Mouse (Mus musculus): ENCODE data around the gene Pebp1. TPM values are rescaled to one million over a fixed set of nuclear protein-coding genes. Genes with fewer than 3 reads are reported as not detected.
A peak's percentile ranks its signal among the peaks of the same experiment; 100 is the strongest.
"Not testable (repeated sequence)": the region's sequence is repeated elsewhere in the genome, so short reads cannot be mapped to it uniquely, and the experiment has no call there.

Gene Pebp1
- polyA plus RNA-seq, 1 experiment from 2014 or later, result 289 TPM

DNA sequence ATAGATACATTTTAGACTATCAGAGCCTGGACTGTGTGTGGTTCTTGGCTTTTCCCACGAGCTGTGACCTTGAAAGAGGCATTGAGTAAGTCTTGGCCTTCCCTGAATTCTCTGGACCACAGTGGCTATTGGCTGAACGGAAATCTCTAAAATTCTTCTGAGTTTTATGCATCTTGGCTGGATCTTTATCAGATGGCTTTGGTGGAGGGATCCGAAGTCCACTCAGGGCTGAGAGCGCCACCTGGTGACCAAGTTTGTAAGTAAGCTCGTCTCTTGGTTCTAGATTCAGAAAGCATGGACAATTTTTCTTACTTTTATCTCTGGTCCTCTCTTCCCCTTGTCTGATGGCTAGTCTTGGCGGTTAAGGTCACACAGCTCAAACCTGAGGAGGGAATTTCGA, 17.5 kb upstream of the Pebp1 start:
- H3K9me3 ChIP-seq (ENCODE audit: low read length), result no peaks in the 10 kb centered on the region
- H3K27me3 ChIP-seq (replicated peaks; ENCODE audit: insufficient read depth, low read length), result no peaks in the 10 kb centered on the region
- DNase-seq (ENCODE audit: low spot score) (peak; percentile 83), ATAC-seq (peak; percentile 59)
- H3K36me3 ChIP-seq (ENCODE audit: insufficient read depth, low read length), result no peaks in the 10 kb centered on the region
- 51% methylated on average over 7 of the region's 7 CpGs for WGBS
- H3K4me1 ChIP-seq (ENCODE audit: insufficient read depth, low read depth, low read length), result no peaks in the 10 kb centered on the region
- no peak overlapping the region for H3K4me3 ChIP-seq (ENCODE audit: low read depth, low read length)
- H3K9ac ChIP-seq (replicated peaks; ENCODE audit: low read depth), result no peak overlapping the region
- TF ChIP-seq EP300 (IDR thresholded peaks at IDR 0.05) (no peak), CTCF (IDR thresholded peaks at IDR 0.05) (peak; percentile 75)
- H3K4me2 ChIP-seq (replicated peaks; ENCODE audit: low read depth, low read length), result no peak overlapping the region
- H3K27ac ChIP-seq (ENCODE audit: low read length), result no peak overlapping the region

DNA sequence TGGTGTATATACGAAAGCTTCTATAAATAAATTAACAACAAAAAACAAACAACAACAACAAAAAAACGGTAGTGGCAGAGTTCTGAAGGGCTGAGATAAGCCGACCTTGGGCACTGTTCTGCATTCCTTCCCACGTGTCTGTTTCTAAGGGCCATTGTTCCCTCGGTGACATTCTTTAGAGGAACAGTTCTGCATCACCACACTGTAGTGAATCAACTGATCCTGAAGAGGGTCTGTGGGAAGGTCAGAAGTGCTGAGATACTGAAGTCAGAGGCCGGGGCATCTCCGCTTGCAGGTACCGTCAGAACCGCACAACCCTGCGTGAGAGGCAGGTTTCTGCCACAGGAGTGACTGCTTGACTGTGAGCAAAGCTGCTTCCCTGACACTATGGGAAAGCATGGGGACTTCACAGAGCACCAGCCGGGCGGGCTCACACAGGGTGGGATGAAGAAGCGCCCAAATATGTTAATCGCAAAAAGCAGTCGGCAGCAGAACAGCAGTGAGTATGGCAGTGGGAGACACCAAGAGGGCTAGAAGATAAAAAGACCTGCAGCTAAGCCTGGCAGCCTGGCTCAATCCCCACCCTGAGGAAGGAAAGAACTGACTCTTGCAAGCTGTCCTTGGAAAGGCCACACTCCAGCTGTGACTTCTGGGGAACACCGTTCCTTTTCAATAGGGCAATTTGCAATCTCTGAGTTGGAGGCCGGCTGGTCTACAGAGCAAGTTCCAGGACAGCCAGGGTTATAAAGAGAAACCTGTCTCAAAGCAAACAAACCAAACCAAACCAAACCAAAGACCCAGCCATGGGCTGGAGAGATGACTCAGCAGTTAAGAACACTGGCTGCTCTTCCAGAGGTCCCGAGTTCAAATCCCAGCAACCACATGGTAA, 16.5 kb upstream of the Pebp1 start:
- no peak for DNase-seq (ENCODE audit: low spot score)
- no peak overlapping the region for H3K4me3 ChIP-seq (ENCODE audit: low read depth, low read length)
- no peak overlapping the region for H3K9ac ChIP-seq (replicated peaks; ENCODE audit: low read depth)
- TF ChIP-seq EP300 (IDR thresholded peaks at IDR 0.05), result no peak
- no peak for TF ChIP-seq CTCF (IDR thresholded peaks at IDR 0.05)
- no peak overlapping the region for H3K27ac ChIP-seq (ENCODE audit: low read length)
- H3K27me3 ChIP-seq (replicated peaks; ENCODE audit: insufficient read depth, low read length), result no peaks in the 10 kb centered on the region
- ATAC-seq, result 0 out of 2 replicates have a peak, but pooled peaks have one; percentile 28
- 49% methylated on average over 18 of the region's 18 CpGs for WGBS
- no peak overlapping the region for H3K4me2 ChIP-seq (replicated peaks; ENCODE audit: low read depth, low read length)
- no peaks in the 10 kb centered on the region for H3K36me3 ChIP-seq (ENCODE audit: insufficient read depth, low read length)
- H3K9me3 ChIP-seq (ENCODE audit: low read length), result no peaks in the 10 kb centered on the region
- no peaks in the 10 kb centered on the region for H3K4me1 ChIP-seq (ENCODE audit: insufficient read depth, low read depth, low read length)

DNA sequence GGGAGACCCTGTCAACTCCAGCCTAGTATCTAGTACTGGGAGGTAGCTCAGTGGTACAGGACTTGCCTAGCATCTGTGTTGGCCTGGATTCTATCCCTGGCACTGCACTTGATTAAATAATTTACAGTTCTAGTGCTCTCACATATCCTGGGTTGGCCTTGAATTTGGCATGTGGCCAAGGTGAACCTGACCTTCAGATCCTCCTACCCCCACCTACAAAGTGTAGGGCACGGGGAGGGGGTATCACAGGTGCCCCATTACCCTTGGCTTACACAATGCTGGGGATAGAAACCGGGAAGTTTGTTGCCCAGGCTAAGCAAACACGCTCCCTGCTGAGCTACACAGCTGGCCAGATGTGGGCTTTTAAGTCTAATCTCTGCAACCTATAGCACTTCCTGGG, 15.5 kb upstream of the Pebp1 start:
- ATAC-seq (0 out of 2 replicates have a peak, but pooled peaks have one; percentile 16), DNase-seq (ENCODE audit: low spot score) (no peak)
- Histone ChIP-seq H3K9ac (replicated peaks; ENCODE audit: low read depth) (no peak overlapping the region), H3K36me3 (ENCODE audit: insufficient read depth, low read length) (no peaks in the 10 kb centered on the region), H3K4me3 (ENCODE audit: low read depth, low read length) (no peak overlapping the region), H3K27ac (ENCODE audit: low read length) (no peak overlapping the region), H3K4me1 (ENCODE audit: insufficient read depth, low read depth, low read length) (no peaks in the 10 kb centered on the region), H3K27me3 (replicated peaks; ENCODE audit: insufficient read depth, low read length) (no peaks in the 10 kb centered on the region), H3K4me2 (replicated peaks; ENCODE audit: low read depth, low read length) (no peak overlapping the region), H3K9me3 (ENCODE audit: low read length) (no peaks in the 10 kb centered on the region)
- TF ChIP-seq EP300 (IDR thresholded peaks at IDR 0.05), result no peak
- no peak for TF ChIP-seq CTCF (IDR thresholded peaks at IDR 0.05)
- 35% methylated on average over 3 of the region's 3 CpGs for WGBS

- Histone ChIP-seq H3K27ac (ENCODE audit: low read length) (no peak overlapping the region), H3K9me3 (ENCODE audit: low read length) (no peaks in the 10 kb centered on the region), H3K4me3 (ENCODE audit: low read depth, low read length) (no peak overlapping the region), H3K36me3 (ENCODE audit: insufficient read depth, low read length) (no peaks in the 10 kb centered on the region), H3K4me2 (replicated peaks; ENCODE audit: low read depth, low read length) (no peak overlapping the region), H3K4me1 (ENCODE audit: insufficient read depth, low read depth, low read length) (no peaks in the 10 kb centered on the region), H3K27me3 (replicated peaks; ENCODE audit: insufficient read depth, low read length) (no peaks in the 10 kb centered on the region), H3K9ac (replicated peaks; ENCODE audit: low read depth) (no peak overlapping the region)
- DNase-seq (ENCODE audit: low spot score) (no peak), ATAC-seq (no peak)
- WGBS, result 85% methylated on average over 8 of the region's 8 CpGs
- TF ChIP-seq CTCF (IDR thresholded peaks at IDR 0.05), result no peak
- no peak for TF ChIP-seq EP300 (IDR thresholded peaks at IDR 0.05)
Observed at GRCm38 (mm10) chr5:117295011-117295410, 7.6 kb upstream of the Pebp1 start.

DNA sequence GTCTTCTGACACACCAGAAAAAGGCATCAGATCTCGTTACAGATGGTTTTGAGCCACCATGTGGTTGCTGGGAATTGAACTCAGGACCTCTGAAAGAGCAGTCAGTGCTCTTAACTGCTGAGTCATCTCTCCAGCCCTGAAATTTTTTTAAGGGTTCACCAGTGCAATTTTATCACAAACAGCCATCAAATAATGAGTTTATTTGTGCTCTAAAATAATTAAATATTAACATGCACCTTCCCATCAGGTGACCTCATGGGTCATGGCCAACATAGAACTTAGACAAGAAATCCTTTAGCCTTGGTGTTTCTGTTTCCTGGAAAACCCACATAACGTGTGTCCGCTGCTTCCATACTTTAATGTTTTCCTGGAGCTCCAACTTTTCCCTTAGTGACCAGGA, 6.4 kb upstream of the Pebp1 start:
- H3K9me3 ChIP-seq (ENCODE audit: low read length); H3K27ac ChIP-seq (ENCODE audit: low read length); H3K27me3 ChIP-seq (replicated peaks; ENCODE audit: insufficient read depth, low read length); H3K4me3 ChIP-seq (ENCODE audit: low read depth, low read length); H3K4me1 ChIP-seq (ENCODE audit: insufficient read depth, low read depth, low read length); H3K9ac ChIP-seq (replicated peaks; ENCODE audit: low read depth); H3K36me3 ChIP-seq (ENCODE audit: insufficient read depth, low read length); H3K4me2 ChIP-seq (replicated peaks; ENCODE audit: low read depth, low read length); DNase-seq (ENCODE audit: low spot score); ATAC-seq: not testable (repeated sequence)
- WGBS, result 83% methylated on average over 3 of the region's 3 CpGs

DNA sequence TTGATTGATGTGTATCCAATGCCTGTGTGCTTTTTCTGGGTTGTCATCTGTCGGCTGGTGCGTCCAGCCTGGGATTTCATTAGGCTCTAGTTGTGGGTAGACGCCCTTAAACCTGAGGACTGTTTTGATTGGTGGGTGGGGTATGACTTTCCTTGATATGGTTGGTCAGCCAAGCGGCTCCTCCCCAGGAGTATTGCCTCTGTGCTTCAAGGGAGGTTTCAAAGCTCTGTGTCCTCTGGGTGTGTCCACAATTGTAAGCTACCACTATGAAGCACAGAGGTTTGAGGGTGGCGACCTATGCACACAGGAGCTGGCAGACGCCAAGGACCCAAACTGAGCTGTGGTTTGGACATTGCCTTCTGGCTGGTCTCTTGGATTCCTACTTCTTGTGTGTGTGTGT, 5.1 kb upstream of the Pebp1 start:
- DNase-seq (ENCODE audit: low spot score), result no peak
- H3K9me3 ChIP-seq (ENCODE audit: low read length), result no peaks in the 10 kb centered on the region
- WGBS, result 73% methylated on average over 6 of the region's 6 CpGs
- no peak for TF ChIP-seq CTCF (IDR thresholded peaks at IDR 0.05)
- no peak for TF ChIP-seq EP300 (IDR thresholded peaks at IDR 0.05)
- no peak overlapping the region for H3K4me3 ChIP-seq (ENCODE audit: low read depth, low read length)
- no peaks in the 10 kb centered on the region for H3K27me3 ChIP-seq (replicated peaks; ENCODE audit: insufficient read depth, low read length)
- no peak overlapping the region for H3K27ac ChIP-seq (ENCODE audit: low read length)
- no peaks in the 10 kb centered on the region for H3K4me1 ChIP-seq (ENCODE audit: insufficient read depth, low read depth, low read length)
- H3K9ac ChIP-seq (replicated peaks; ENCODE audit: low read depth), result no peak overlapping the region
- no peaks in the 10 kb centered on the region for H3K36me3 ChIP-seq (ENCODE audit: insufficient read depth, low read length)
- ATAC-seq, result no peak
- no peak overlapping the region for H3K4me2 ChIP-seq (replicated peaks; ENCODE audit: low read depth, low read length)

Measured in lung, postnatal 0 days (tissue).